Mouse (Mus musculus) left cerebral cortex, adult 11 months (tissue): ENCODE results near the gene Adprm.
"Not testable (repeated sequence)": the region's sequence is repeated elsewhere in the genome, so short reads cannot be mapped to it uniquely, and the experiment has no call there.

Source experiments
- DNase-seq: peaks from one replicate; pipeline ENCODE4 v3.0.0; 2022; ENCODE audit warnings: low spot score

The Adprm gene

DNA sequence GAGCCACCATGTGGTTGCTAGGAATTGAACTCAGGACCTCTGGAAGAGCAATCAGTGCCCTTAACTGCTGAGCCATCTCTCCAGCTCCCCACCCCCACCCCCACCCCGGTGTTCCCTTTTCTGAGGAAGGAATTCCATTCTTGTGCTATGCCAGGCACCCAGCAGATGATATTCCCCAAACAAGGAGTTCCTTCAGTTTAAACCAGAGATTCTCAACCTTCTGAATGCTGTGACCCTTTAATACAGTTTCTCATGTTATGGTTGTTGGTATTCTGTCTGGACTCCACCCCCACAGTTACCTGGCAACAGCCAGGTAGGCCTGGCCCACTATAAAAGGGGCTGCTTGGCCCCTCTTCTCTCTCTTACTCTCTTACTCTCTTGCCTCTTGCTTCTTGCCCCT lies 29.2 kb downstream of the Adprm start:
- DNase-seq = not testable (repeated sequence)

DNA sequence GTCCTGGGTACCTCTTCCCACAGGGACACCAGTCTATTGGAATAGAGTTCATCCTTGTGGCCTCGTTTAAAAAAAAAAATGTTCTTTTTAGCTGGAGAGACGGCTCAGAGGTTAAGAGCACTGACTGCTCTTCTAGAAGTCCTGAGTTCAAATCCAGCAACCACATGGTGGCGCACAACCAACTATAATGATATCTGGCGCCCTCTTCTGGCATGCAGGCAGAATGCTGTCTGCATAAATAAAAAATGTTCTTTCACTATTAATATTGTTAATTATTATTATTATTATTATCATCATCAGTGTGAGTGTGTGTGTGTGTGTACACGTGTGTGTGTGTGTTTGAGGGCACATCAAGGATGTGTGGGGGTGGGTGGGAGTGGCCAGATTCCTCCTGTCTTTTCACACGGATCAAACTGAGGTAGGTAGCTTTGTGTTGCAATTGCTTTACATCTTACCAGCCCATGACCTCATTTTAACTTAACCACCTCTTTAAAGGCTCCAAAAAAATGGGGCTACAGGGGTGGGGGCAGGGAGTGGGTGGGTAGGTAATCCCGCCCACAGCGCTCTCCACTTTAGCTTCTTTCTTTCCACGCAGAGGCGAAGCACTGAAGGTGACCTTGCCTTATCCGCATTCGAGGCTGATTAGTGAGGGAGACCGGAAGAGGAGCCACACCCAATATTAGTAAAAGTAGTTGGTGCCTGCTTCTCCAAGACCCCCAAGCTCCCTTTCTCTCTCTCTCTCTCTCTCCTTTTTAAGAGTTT lies 29.9 kb downstream of the Adprm start:
- DNase-seq = no peak

DNA sequence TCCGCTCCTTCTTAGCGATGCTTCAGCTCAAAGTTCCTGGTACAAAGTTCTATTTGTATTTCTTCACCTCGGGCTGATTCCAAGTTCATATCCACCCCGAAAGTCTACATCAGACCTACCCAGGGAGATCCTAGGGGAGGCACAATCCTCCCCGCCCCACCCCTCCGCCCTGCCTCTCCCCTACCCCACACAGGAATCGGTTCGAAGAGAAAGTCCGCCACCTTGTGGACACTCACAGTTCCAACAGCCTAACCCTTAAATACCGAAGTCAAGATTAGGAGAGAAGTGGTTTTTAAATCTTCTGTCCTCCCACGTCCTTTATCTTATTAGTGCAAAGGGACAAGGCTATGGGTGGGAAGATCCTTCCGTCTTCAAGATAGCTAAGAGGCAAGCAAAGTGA lies 31.4 kb downstream of the Adprm start:
- DNase-seq = no peak

DNA sequence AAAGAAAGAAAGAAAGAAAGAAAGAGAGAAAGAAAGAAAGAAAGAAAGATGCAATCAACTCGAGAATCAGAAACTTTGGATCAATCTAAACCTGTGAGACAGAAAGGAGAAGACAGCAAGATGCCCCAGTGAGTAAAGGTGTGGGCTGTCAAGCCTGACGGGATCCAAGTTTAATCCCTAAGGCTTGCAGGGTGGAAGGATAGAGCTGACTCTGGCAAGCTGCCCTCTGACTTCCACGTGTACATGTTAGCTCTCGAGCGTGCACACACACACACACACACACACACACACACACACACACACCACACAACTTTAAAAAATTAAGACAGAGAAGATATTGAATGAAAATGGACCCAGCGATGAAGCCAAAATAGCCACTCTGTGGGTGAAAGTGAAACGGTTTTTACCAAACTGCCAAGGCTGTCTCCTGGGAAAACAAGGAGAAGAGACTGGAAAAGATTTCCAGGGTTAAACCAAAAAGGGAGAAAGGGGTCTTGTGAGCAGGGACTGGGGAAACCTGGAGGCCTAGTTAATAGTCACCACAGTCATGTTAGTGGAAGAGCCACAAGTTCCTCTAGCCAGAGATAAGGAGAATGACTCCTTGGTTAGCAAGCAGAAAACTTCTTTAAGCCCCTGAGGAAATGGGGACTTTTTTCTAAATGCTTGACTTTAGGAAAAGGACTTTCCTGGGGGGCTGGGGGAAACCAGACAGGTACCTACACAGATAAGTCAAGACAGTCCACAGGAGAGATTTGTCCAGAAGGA lies 32.5 kb downstream of the Adprm start:
- DNase-seq = no peak

DNA sequence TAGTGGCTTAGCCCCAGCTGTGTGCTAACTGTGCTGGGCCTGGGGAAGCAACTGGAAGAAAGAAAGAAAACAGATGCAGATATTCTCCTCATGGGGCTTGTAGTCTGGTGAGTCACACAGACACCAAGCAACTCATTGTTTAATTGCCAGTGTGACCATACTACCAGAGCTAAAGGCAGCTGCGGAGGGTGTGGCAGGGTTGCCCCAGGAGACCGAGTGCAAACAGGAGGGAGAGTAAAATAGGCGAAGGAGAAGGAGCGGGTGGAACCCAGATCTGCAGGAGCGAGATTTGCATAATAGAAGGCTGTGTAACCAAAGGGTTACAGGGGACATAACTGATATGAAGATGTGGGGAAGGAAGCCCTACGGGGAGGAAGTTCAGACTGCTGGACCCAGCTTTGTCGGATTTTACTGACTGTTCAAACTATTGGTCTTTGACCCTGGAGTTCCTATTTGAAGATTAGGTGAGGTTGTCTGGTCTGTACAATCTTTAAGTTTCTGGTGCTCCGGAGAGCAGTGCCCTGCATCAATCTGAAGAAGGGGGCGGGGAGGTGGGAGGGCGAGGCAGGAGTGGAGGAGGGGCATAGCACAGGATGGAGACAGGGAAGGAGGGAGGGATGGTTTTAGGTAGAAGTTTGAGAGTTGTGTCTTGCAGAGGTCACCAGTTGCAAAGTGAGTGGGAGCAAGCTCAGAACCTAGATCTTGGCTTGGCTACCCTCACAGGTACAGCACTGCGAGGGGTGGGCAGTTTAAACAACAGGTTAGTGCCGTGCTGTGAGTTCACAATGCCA lies 34.4 kb downstream of the Adprm start:
- no peak for DNase-seq

DNA sequence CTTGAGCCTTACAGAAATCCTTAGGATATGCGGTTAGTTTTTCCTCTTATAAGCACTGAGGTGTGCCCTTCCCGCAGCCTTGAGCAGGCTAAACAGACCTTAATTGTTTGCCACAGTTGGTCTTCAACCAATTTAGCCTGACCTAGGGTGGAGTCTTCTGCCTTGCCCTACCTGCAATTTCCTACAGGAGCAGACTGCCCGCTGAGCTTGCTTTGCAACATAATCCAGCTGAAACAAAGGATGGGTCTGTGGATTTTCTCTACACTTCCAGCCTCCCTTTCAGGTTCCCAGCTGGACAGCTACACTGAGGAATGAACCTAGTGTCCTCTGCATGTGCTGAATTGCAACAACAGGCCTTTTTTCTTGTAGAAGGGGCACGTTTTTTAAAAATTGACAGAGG lies 40.8 kb downstream of the Adprm start:
- DNase-seq = no peak

DNA sequence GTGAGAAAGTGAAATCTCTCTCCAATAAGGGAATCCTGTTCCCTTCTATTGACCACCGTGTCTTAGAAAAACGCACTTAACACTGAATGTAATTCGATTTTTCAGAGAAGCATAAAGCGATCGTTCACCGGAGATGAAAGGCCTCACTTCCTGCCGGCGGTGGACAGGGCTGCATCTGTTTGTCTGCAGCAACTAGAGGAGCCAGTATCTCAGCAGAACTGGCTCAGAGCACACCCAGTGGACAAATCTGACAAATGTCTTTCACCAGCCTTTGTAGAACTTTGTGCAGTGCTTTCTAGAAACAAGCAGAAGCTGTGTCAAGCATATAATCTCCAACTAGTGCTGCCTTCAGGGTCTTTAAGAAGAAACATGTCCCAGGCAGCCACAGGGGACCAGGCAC lies 42.0 kb downstream of the Adprm start:
- DNase-seq = no peak

DNA sequence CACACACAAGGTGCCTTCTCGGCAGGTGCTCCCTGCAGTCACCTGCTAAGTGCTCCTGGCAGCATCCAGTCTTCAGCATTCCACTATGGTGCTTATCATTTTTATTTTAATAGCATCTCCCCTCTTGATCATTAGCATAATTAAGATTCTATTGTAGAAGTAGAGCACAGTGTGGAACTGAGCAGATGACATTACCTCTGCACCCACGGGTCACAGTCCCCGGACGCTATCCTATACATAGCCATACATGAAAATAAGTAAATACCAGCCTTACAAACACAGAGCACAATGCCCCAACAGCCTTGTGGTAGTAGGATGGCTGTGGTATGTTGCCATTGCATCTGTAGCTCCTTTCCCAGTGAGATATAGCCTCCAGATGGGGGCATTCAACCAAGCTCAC lies 43.9 kb downstream of the Adprm start:
- no peak for DNase-seq

DNA sequence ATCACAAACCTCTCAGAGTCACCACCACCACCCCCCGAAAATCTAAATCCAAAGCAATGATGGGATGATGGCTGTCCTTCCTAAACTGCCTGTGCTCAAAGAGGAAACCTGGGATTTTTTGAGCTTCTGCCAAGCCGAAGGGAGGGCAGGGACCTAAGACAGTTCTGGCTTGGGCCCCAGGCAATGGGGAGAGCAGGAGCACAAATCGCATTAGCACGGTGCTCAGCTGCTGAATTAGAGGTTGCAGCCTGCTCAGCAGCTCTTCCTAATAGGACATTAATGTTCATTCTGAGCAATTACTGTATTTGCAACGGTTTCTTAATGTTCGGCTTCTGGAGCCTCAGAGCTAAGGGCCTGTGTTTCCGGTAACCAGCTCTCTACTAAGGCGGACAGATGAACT lies 44.4 kb downstream of the Adprm start:
- no peak for DNase-seq

DNA sequence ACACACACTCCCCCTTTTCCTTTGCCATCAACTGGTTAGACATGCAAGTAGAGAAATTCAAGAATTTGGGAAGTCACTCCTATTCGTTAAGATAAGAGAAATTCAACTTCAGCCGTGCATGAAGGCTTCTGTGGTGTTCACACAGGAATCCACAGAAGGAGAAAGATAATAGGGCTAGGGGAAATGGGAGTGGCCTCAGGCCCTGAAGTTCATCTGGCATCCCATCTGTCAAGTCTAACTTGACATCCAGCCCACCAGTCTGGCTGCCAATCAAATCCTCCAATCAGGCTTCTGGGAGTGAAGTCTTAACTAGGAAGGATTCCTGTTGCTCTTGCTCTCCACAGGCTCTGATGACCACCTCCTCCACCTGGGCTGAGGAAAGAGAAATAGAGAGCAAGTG lies 49.5 kb downstream of the Adprm start:
- DNase-seq = no peak

DNA sequence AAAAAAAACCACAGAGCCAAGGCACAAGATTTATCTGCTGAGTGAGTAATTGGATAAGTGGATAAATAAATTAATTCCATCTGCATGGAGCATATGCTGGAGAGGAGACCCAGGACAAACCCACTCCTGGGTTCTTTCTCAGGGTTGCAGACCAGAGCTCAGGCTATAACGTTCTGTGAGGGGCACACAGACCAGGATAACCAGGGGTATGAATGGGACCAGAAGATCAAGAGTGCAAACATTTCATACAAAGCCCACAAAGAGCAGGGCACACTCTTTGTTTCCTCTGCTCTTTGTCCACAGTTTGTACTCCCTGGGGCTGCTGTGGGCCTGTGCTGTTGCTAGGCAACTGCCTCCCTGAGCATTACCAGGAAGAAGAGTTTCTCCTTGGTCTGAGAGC lies 50.7 kb downstream of the Adprm start:
- DNase-seq = no peak

DNA sequence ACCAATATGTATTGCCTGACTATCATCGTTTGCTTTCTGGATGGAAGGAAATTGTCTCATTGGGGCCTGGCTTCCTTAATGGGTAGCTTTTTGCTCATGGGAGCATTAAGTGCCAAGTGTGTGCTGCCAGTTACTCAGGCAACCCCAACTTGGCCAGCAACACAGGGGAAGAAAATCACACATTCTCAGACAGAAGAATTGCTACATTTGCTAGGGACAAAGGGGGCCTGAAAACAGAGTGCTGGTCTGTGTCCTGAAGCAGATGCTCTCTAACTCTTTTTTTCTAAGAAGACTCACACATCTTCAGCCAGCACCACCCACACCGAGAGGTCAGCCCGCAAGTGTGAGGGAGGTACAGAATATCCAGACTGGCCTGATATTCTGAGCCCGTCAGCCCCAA lies 51.7 kb downstream of the Adprm start:
- no peak for DNase-seq

DNA sequence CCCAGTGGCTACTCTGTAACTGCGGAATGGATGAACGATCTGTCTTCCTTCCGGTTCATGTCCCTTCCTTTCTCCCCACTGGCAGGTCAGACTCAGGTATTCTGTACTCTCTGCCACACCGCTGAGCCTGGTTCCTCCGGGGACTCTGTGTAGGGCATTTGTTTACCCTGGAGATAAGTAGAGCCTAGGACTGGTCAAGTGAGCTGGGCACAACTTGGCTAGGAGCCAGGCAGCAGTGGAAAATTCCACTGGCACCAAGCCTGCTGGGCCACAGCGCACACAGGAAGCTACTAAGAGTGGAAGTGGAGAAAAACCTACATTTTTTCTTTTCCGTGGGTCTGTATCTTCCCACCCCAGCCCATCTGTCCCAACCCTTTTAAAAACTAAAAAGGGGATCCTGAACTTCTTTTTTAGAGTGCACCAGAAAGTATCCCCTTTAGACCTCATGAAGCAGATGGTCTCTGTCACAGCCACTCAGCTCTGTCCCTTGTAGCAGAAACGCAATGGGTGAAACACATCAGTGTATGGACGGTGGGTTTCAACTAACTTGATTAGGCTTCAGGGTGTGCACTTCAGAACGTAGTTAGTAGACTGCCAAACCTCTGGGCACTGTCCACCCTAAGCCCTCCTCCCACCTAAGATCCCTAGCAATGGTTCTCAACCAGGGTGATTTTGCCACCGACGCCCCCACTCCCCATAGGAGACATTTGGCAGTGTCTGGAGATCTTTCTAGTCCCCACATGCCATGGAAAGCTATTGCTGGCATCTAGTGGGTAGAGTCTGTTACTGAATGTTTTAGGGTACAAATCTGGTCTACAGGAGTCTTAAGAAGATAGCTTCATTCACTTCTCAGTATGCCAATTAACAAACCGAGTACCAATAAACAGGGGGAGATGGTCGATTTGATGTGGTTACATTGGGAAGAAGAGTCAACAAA lies 53.7 kb downstream of the Adprm start:
- DNase-seq = no peak

DNA sequence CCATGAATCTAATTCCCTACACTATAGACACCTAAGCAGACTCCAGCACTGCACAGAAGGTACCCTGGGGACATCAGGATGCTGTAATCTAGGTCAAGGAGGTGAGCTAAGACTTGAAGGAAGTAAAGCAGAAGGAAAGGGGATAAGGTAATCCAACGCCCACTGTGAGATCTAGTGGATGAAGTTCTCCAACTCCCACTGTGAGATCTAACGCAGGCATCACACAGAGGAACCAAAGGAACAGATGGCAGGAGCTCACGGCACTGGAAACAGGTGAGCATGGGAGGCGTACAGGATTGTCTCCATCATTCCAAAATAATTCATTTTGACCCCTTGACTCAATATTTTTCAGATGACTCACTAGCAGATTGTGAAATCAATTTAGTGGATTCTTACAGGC lies 55.9 kb downstream of the Adprm start:
- no peak for DNase-seq

DNA sequence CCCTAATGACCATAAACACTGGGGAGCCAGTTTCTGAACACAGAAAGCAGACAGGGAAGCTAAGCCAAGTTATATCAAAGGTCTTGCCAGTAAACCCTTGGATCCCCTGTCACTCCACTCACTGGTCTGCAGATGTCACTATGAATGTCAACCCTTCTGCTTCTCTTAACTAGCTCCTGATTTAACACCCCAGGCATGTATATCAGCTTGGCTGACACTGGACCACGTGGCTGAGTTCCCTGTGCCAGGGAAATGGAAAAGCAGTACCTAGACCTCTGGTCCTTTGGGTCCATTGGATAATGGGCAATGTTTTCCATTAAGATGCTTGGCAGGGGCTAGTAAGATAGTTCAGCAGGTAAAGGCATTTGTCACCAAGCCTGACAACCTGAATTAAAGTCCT lies 58.7 kb downstream of the Adprm start:
- DNase-seq = no peak

DNA sequence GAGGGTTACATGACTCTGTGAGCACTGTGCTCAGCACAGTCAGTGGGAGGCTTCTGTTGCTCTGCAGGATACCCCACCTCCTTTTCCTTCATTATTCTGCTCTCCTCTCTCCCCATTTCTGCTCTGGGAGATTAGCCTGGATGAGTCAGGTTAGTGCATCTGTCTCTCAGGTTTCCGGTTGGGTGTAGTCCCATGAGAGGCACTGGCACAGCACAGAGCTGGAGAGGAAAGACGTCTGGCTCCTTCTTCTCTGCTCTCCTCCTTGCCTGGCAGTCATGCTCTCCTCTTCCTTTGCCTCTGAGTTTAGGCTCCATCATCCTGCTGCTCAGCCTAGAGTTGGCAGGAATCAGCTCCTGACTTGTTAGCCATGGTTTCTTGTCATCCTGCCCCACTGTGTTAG lies 60.2 kb downstream of the Adprm start:
- DNase-seq = no peak
